Mouse (Mus musculus) heart, postnatal 0 days (tissue): ENCODE results near the gene Tmem94. TPM values are rescaled to one million over a fixed set of nuclear protein-coding genes. Genes with fewer than 3 reads are reported as not detected.

Experiments
- ATAC-seq: fragments of 200-750 bp; cut with Nextera tagmentation; 2 replicates; pipeline ENCODE4 v1.8.0; 2017; ENCODE audit warnings: low read depth, moderate number of reproducible peaks, moderate library complexity; ENCODE audit not compliant: insufficient read depth
- DNase-seq: peaks from one replicate; pipeline ENCODE4 v3.0.0-alpha.2; 2016; ENCODE audit warnings: low spot score
- H3K27ac ChIP-seq: fragments of 300-500 bp; sonication (generic); 2 replicates; pipeline ENCODE4 v1.5.1; 2014; ENCODE audit warnings: low read depth, mild to moderate bottlenecking
- H3K27me3 ChIP-seq: fragments of 300-500 bp; sonication (generic); 2 replicates; pipeline ENCODE4 v1.6.1; 2014; ENCODE audit warnings: low read length, mixed read lengths; ENCODE audit not compliant: control insufficient read depth, insufficient read depth
- H3K36me3 ChIP-seq: fragments of 300-500 bp; sonication (generic); replicated peaks from 2 replicates; pipeline ENCODE4 v1.6.1; 2014; ENCODE audit warnings: low read length, mixed read lengths; ENCODE audit not compliant: control insufficient read depth, insufficient read depth
- H3K4me1 ChIP-seq: fragments of 300-500 bp; sonication (generic); 2 replicates; pipeline ENCODE4 v1.6.1; 2014; ENCODE audit warnings: antibody characterized with exemption; ENCODE audit not compliant: control insufficient read depth, insufficient read depth
- H3K4me2 ChIP-seq: fragments of 300-500 bp; sonication (generic); 2 replicates; pipeline ENCODE4 v1.6.1; 2014; ENCODE audit warnings: low read depth, mild to moderate bottlenecking, low read length, moderate library complexity
- H3K4me3 ChIP-seq: fragments of 300-500 bp; sonication (generic); 2 replicates; pipeline ENCODE4 v1.5.1; 2014; ENCODE audit warnings: low read depth, low read length
- H3K9ac ChIP-seq: fragments of 300-500 bp; sonication (generic); replicated peaks from 2 replicates; pipeline ENCODE4 v1.6.1; 2014; ENCODE audit warnings: low read depth, low read length, mixed read lengths
- H3K9me3 ChIP-seq: fragments of 300-500 bp; sonication (generic); replicated peaks from 2 replicates; pipeline ENCODE4 v1.6.1; 2016; ENCODE audit warnings: low read length; ENCODE audit not compliant: control insufficient read depth
- CTCF ChIP-seq: IDR thresholded peaks from 2 replicates; pipeline ENCODE4 v1.5.1; 2016; ENCODE audit warnings: antibody characterized with exemption, control low read depth, low read depth
- EP300 ChIP-seq: IDR thresholded peaks from 2 replicates; pipeline ENCODE4 v1.6.1; 2016; ENCODE audit warnings: antibody characterized with exemption, low read depth
- WGBS: fragments of 180-500 bp; shearing (Covaris S2); extraction: QIAGEN DNeasy Blood & Tissue Kit; methylation state at CpG from one replicate; pipeline ENCODE4 v1.1.7; 2014; 5-methylcytosine and 5-hydroxymethylcytosine counted together
- polyA plus RNA-seq: library from polyadenylated mRNA; unstranded; fragments of >200 nt; fragmentation: Nextera tagmentation; extraction: Ambion mirVana; gene quantifications from 2 replicates; pipeline ENCODE4 v1.2.1, GENCODE M21; 2015
- total RNA-seq: library from RNA; depleted of rRNA; stranded (reverse); fragments of >200 nt; gene quantifications from 2 replicates; pipeline ENCODE4 v1.2.3, GENCODE M21; 2014; ENCODE audit warnings: low replicate concordance

Gene Tmem94
- total and polyA plus RNA-seq, 2 experiments from 2014 or later: 34.0 to 65.0 TPM

DNA sequence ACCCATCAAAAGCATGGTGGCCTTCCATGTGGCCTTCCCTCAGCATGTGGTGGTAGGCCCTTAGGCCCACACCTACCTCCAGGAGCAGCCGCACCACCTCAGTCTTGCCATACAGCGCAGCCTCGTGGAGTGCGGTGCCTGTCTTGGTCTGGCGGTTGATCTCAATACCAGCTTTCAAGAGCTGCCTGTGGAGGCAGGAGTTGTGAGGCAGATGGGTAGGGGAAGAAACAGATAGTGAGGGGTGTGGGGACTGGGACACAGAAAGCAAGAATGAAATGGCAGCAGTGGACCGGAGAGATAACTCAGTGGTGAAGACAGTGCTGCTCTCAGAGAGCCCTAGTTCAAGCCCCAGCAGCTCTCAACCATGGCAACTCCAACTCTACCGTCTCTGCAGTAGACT lies 39.8 kb downstream of the Tmem94 start:
- WGBS: 92% methylated on average over 7 of the region's 7 CpGs
- TF ChIP-seq CTCF (no peak), EP300 (no peak)
- H3K27me3 ChIP-seq: no peaks in the 10 kb centered on the region
- H3K27ac ChIP-seq: no peak overlapping the region
- DNase-seq (no peak), ATAC-seq (no peak)
- H3K4me1 ChIP-seq: peaks cover 28% of the 10 kb centered on the region; the same call in 1 of the 2 replicates
- H3K36me3 ChIP-seq: peaks cover 74% of the 10 kb centered on the region
- H3K4me2 ChIP-seq: no peak overlapping the region
- no peak overlapping the region for H3K4me3 ChIP-seq
- H3K9ac ChIP-seq: no peak overlapping the region
- H3K9me3 ChIP-seq: no peaks in the 10 kb centered on the region

DNA sequence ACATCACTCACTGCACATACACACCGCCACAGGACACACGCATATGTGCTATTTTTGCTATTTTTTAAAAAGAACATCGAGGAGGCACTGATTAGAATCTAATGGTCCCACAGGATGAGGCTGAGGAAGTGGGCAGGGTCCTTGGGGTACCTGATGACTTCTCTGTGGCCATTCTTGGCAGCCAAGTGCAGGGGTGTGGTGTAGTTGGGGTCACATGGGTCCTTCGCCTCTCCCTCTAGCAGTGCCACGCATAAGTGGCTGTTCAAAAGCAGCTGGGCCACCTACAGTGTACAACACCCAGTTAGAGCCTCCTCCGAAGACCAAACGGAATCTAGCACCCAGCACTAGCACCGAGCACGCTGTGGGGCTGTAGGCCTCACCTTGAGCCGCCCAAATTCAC lies 40.9 kb downstream of the Tmem94 start:
- DNase-seq (no peak), ATAC-seq (no peak)
- Histone ChIP-seq H3K4me1 (peaks cover 38% of the 10 kb centered on the region), H3K27me3 (no peaks in the 10 kb centered on the region), H3K9ac (no peak overlapping the region), H3K4me2 (no peak overlapping the region), H3K4me3 (no peak overlapping the region), H3K9me3 (no peaks in the 10 kb centered on the region), H3K36me3 (peaks cover 62% of the 10 kb centered on the region), H3K27ac (no peak overlapping the region)
- 82% methylated on average over 10 of the region's 10 CpGs for WGBS
- TF ChIP-seq CTCF (no peak), EP300 (no peak)

DNA sequence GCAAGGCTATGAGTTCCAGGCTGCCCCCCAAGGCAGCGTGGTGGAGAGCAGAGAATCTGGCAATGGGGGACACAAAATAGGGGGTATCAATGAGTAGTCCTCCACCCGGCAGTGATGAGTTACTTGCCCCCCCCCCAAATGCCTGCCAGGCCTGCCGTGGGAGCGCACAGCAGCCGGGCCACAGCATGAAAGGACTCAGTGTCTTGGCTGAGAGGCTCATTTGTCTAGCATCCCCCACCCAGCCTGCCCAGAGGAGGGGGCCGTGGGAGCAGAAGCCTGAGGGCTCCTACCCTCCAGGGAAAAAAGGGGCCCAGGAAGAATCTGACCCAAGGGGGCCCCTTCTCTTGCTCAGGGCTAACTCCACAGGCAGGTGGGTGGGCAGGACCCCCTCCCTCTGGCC lies 42.1 kb downstream of the Tmem94 start:
- Histone ChIP-seq H3K4me3 (no peak overlapping the region), H3K9ac (0 out of 2 replicates have a peak overlapping the region, but pooled peaks have one; percentile 8), H3K4me2 (no peak overlapping the region), H3K27me3 (no peaks in the 10 kb centered on the region), H3K36me3 (peaks cover 51% of the 10 kb centered on the region), H3K4me1 (peaks cover 47% of the 10 kb centered on the region), H3K27ac (peak overlapping the region; percentile 32; the same call in 1 of the 2 replicates), H3K9me3 (no peaks in the 10 kb centered on the region)
- TF ChIP-seq CTCF (no peak), EP300 (no peak)
- DNase-seq (no peak), ATAC-seq (no peak)
- 87% methylated on average over 6 of the region's 6 CpGs for WGBS

DNA sequence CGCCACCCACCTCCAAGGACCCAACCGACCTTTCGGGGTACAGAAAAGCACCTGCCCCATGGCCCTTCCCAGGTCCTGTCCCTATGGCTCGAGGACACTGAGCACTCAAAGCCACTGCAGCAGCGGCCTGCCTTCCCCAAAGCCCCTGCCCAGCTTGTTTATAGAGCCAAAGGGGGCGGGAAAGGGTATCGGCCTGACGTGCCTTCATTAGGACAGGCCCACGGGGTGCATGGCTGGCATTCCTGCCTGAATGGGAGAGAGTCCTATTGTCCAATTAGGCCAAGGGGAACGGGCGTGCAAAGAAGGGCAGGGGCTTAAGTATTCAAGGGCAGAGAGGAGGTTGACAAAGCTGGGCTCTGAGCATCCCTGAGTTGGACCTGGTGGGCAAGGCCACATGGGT lies 42.7 kb downstream of the Tmem94 start:
- Histone ChIP-seq H3K4me3 (no peak overlapping the region), H3K27me3 (no peaks in the 10 kb centered on the region), H3K4me1 (peaks cover 47% of the 10 kb centered on the region), H3K27ac (peak overlapping the region; percentile 91), H3K36me3 (peaks cover 44% of the 10 kb centered on the region), H3K9me3 (no peaks in the 10 kb centered on the region), H3K4me2 (peak overlapping the region; percentile 98), H3K9ac (no peak overlapping the region)
- 63% methylated on average over 11 of the region's 11 CpGs for WGBS
- DNase-seq (no peak), ATAC-seq (no peak)
- TF ChIP-seq EP300 (no peak), CTCF (no peak)

DNA sequence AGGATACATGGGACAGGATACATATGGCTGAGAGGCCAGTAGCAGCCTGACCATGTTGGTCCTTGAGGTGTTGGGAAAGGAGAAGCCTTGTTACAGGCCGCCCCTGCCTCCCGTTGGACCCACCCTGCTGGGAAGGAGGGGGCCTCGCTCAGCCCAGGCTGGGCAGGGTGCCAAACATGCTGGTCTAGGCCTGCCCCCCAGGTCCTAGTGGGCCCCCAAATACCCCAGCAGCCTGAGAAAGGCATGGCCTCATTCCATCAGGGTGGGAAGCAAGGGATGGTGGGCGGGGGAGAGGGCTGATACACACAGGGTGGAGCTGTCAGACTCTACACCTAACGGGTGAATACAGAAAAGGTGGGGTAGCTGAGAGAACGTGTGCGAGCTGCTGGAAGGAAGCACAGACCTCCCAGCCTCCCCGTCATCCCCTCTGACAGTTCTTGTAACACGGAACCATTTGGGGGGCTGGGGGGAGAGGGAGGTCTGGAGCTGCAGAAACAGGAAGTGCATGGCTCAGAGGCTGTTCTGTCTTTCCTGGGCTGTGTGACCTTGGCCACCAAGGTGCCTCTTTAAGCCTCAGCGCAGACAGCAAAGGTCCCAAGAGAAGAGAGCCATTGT lies 43.6 kb downstream of the Tmem94 start:
- no peaks in the 10 kb centered on the region for H3K27me3 ChIP-seq
- peak overlapping the region; percentile 13 for H3K4me3 ChIP-seq
- peak overlapping the region; percentile 77 for H3K9ac ChIP-seq
- H3K9me3 ChIP-seq: no peaks in the 10 kb centered on the region
- H3K36me3 ChIP-seq: peaks cover 36% of the 10 kb centered on the region
- peaks cover 47% of the 10 kb centered on the region for H3K4me1 ChIP-seq
- ATAC-seq: peak; percentile 8; the same call in 1 of the 2 replicates
- peak; percentile 68 for DNase-seq
- WGBS: 15% methylated on average over 10 of the region's 10 CpGs
- TF ChIP-seq EP300 (0 out of 2 replicates have a peak, but pooled peaks have one; percentile 6), CTCF (no peak)
- peak overlapping the region; percentile 91 for H3K27ac ChIP-seq
- peak overlapping the region; percentile 98 for H3K4me2 ChIP-seq
